ENCODE assay signal across 10 mouse cellular contexts in the genomic region with DNA sequence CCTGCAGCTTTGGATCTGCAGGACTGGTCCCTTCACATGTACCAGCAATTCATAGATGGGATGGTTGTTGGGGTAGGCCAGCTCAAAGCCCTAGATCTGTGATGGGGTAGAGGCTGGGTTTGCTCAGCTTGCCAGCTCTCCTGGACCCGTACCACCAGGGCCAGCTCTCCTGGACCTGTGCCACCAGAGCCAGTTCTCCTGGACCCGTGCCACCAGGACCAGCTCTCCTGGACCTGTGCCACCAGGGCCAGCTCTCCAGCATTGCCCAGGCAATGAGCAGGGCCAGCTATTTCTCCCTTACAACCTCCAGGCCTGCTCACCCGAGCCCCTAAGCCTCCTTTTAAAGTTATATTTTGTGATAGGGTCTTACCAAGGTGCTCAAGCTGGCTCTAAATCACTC.
DNase-seq lines count a peak whose midpoint lies in the region; ATAC-seq lines count a peak whose summit lies in the region.
"Had no signal": no experiment of that assay in that cellular context is flagged by ENCODE, and none has a peak within 500 bp of the region (broad histone marks: within the 10 kb centered on the region; RNA-seq: fewer than 3 reads in every experiment).

No protein-coding gene starts in this region.

- H3K9me3 ChIP-seq in midbrain, embryonic 14.5 days (ENCODE audit: control insufficient read depth, low read length) = no peaks in the 10 kb centered on the region
- H3K9me3 ChIP-seq in midbrain, embryonic 15.5 days = no peaks in the 10 kb centered on the region
- no peaks in the 10 kb centered on the region for H3K9me3 ChIP-seq in limb, embryonic 10.5 days (replicated peaks)
- H3K9me3 ChIP-seq: lung, embryonic 15.5 days had no signal

- no peak for ATAC-seq in frontal cortex, adult (ENCODE audit: low TSS enrichment)
- no peak for ATAC-seq in midbrain, embryonic 14.5 days (ENCODE audit: low FRiP score, low TSS enrichment)
- ATAC-seq in midbrain, embryonic 15.5 days (replicated peaks) = no peak
- ATAC-seq in megakaryocyte, adult 5-6 weeks (ENCODE audit: poor library complexity, severe bottlenecking) = no peak

- H3K36me3 ChIP-seq in midbrain, embryonic 14.5 days (ENCODE audit: control insufficient read depth, insufficient read depth, low read length) = no peaks in the 10 kb centered on the region
- no peaks in the 10 kb centered on the region for H3K36me3 ChIP-seq in midbrain, embryonic 15.5 days (replicated peaks)
- H3K36me3 ChIP-seq in limb, embryonic 10.5 days = no peaks in the 10 kb centered on the region
- H3K36me3 ChIP-seq: lung, embryonic 15.5 days had no signal

- H3K9ac ChIP-seq in midbrain, embryonic 14.5 days (replicated peaks; ENCODE audit: low read length) = no peak overlapping the region
- no peak overlapping the region for H3K9ac ChIP-seq in midbrain, embryonic 15.5 days
- H3K9ac ChIP-seq: lung, embryonic 15.5 days had no signal

- peak; percentile 23 to 46 for DNase-seq in frontal cortex, adult 2 months (ENCODE audit: extremely low spot score in 1 of 2, low spot score in 1 of 2)
- peak; percentile 58 for DNase-seq in midbrain, embryonic 14.5 days
- DNase-seq in frontal cortex, postnatal 10 days (ENCODE audit: low spot score in 2 of 2) = peak; percentile 18 to 46
- peak; percentile 20 to 32 for DNase-seq in right cerebral cortex, adult 2 months (ENCODE audit: low spot score in 2 of 2)
- DNase-seq in limb, embryonic 10.5 days (ENCODE audit: low spot score) = no peak
- DNase-seq: B cell, adult 2 months had no signal

- H3K4me3 ChIP-seq in midbrain, embryonic 14.5 days (replicated peaks; ENCODE audit: low read depth, low read length) = no peak overlapping the region
- no peak overlapping the region for H3K4me3 ChIP-seq in midbrain, embryonic 15.5 days
- H3K4me3 ChIP-seq in limb, embryonic 10.5 days = no peak overlapping the region
- H3K4me3 ChIP-seq: lung, embryonic 15.5 days had no signal

- no peaks in the 10 kb centered on the region for H3K4me1 ChIP-seq in midbrain, embryonic 14.5 days (ENCODE audit: control insufficient read depth, insufficient read depth, low read length)
- no peaks in the 10 kb centered on the region for H3K4me1 ChIP-seq in midbrain, embryonic 15.5 days
- peaks cover 20% of the 10 kb centered on the region for H3K4me1 ChIP-seq in limb, embryonic 10.5 days
- H3K4me1 ChIP-seq: lung, embryonic 15.5 days had no signal

- no peak overlapping the region for H3K4me2 ChIP-seq in midbrain, embryonic 14.5 days (ENCODE audit: low read length)
- H3K4me2 ChIP-seq in midbrain, embryonic 15.5 days = no peak overlapping the region
- H3K4me2 ChIP-seq: lung, embryonic 15.5 days had no signal

- H3K27me3 ChIP-seq in midbrain, embryonic 14.5 days (ENCODE audit: control insufficient read depth, insufficient read depth, low read length) = no peaks in the 10 kb centered on the region
- no peaks in the 10 kb centered on the region for H3K27me3 ChIP-seq in midbrain, embryonic 15.5 days (replicated peaks)
- H3K27me3 ChIP-seq in limb, embryonic 10.5 days (ENCODE audit: low read depth, poor library complexity, severe bottlenecking) = peaks cover 9% of the 10 kb centered on the region
- H3K27me3 ChIP-seq: lung, embryonic 15.5 days had no signal

- 79% methylated on average over 3 of the region's 3 CpGs for WGBS in midbrain, embryonic 14.5 days
- WGBS in midbrain, embryonic 15.5 days = 73% methylated on average over 3 of the region's 3 CpGs
- 91% methylated on average over 3 of the region's 3 CpGs for WGBS in limb, embryonic 10.5 days

- no peak overlapping the region for H3K27ac ChIP-seq in midbrain, embryonic 14.5 days (replicated peaks; ENCODE audit: low read depth, low read length)
- no peak overlapping the region for H3K27ac ChIP-seq in midbrain, embryonic 15.5 days
- H3K27ac ChIP-seq in limb, embryonic 10.5 days = no peak overlapping the region
- H3K27ac ChIP-seq: lung, embryonic 15.5 days had no signal
